Mouse (Mus musculus) cortical plate, adult 2 months (tissue): ENCODE data around the gene 4930502E18Rik. TPM values are rescaled to one million over a fixed set of nuclear protein-coding genes. Genes with fewer than 3 reads are reported as not detected.

ENCODE experiments used
- H3K27ac ChIP-seq: fragments of 200-500 bp; 2 replicates; pipeline ENCODE4 v1.5.1; 2012; ENCODE audit warnings: low read length, control low read depth, inconsistent platforms; ENCODE audit not compliant: insufficient read depth
- H3K4me1 ChIP-seq: fragments of 200-500 bp; 2 replicates; pipeline ENCODE4 v1.6.1; 2011; ENCODE audit warnings: low read length; ENCODE audit not compliant: control insufficient read depth, insufficient read depth
- H3K4me3 ChIP-seq: fragments of 200-500 bp; 2 replicates; pipeline ENCODE4 v1.5.1; 2011; ENCODE audit warnings: mild to moderate bottlenecking, low read length, control low read depth; ENCODE audit not compliant: insufficient read depth
- CTCF ChIP-seq: fragments of 200-500 bp; IDR thresholded peaks from 2 replicates; pipeline ENCODE4 v1.5.1; 2011; ENCODE audit warnings: mild to moderate bottlenecking, control low read depth, low read length; ENCODE audit not compliant: insufficient read depth; ENCODE audit errors: extremely low read depth
- POLR2A ChIP-seq: fragments of 200-500 bp; IDR thresholded peaks from 2 replicates; pipeline ENCODE4 v1.6.1; 2011; ENCODE audit warnings: mild to moderate bottlenecking, low read length, control low read depth; ENCODE audit not compliant: insufficient read depth; ENCODE audit errors: extremely low read depth
- polyA plus RNA-seq: library from polyadenylated mRNA; depleted of rRNA; stranded (reverse); fragments of >200 nt; gene quantifications from 2 replicates; pipeline ENCODE4 v1.2.3, GENCODE M21; 2012; rRNA removed

The 4930502E18Rik gene
- polyA plus RNA-seq, 1 experiment: 0.21 TPM

DNA sequence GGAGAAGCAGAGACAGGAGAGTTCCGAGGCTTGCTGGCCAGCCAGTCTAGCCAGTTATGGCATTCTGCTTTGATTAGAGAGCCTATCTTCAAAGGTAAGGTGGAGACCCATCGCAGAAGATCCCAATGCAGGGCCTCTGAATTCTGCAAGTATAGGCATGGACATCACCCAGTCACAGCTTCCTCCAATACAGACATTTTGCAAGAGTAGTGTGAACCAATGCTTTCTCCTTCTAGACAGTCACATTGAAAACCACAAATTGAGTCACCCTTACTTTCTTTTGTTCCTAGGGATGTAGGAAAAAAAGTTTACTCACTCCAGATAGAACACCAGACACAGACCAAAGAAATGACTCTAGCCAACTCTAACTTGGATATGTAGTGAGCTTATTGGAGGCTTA lies 4.3 kb downstream of the 4930502E18Rik start:
- Histone ChIP-seq H3K27ac (no peak overlapping the region), H3K4me3 (no peak overlapping the region), H3K4me1 (no peaks in the 10 kb centered on the region)
- TF ChIP-seq CTCF: no peak
- no peak for TF ChIP-seq POLR2A

DNA sequence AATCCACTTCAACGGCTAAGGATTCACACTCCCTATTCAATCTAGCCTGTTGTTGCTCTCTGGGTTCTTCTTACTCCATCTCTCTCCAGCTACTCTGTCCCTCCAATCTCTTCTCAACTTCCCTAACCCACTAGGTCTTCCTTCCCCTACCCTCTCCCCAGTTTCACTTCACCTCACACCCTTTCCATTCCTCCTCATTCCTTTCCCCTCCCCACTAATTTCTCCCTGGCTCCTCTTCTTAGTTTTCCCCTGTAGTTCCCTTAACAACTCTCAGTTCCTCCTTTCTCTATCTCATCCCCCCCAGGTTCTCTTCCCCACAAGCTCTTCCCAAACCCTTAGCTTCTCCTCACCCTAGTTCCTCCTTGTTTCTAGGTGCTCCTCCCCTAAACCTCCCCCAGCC lies 28.2 kb downstream of the 4930502E18Rik start:
- Histone ChIP-seq H3K27ac (no peak overlapping the region), H3K4me1 (no peaks in the 10 kb centered on the region)

DNA sequence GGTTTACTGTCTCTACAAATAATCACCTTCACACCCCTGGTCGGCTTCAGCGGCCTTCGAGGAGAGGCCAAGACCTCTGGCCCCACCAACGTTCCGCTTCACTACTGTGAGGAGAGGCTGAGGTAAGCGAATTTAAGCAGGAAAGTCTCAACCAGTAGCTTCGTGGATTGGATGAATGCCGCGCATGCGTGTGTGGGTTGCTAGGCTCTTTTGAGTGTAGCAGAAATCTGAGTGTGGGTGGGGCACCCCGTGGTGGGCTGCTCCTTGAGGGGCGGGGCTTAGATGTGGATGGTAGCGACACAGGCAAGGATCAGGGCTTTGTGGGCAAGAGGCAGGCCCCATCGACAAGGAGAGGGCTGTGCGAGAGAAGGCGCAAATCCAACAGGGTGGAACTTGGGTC lies 33.1 kb downstream of the 4930502E18Rik start, which contains the start of gene 1700013H16Rik:
Gene 1700013H16Rik (minus strand): TSS at position 96 of the 400 bp plus-strand sequence.
- Histone ChIP-seq H3K27ac (no peak within 1 kb of the TSS), H3K4me1 (no peaks in the 10 kb centered on the region), H3K4me3 (no peak within 1 kb of the TSS)
- TF ChIP-seq POLR2A: no peak
- no peak for TF ChIP-seq CTCF

More for the DNA sequence above, 28.2 kb downstream of the 4930502E18Rik start:
- no peak overlapping the region for H3K4me3 ChIP-seq
- no peak for TF ChIP-seq CTCF
- TF ChIP-seq POLR2A: no peak

DNA sequence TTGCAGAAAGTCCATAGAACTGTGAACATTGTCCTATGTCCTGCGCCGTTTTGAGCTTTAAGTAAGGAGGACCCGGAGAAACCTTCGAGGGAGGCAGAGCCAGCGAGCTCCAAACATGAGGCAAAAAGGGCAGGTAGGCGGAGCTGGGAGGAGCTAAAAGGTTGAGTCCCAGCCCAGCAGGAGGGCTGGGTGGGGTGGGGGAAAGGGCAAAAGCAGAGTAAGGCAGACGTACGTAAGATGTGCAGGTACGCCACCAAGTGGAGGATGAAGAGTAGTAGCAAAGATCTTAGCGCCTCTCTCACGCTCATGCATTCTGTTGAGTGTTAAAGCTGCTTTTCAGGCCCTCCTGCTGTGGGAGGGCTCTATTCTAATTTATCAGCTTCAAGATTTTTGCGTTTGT lies 51.6 kb downstream of the 4930502E18Rik start, which contains the start of gene Zfp36l3:
Gene Zfp36l3 (minus strand): TSS at position 119 of the 400 bp plus-strand sequence.
- Histone ChIP-seq H3K4me3 (no peak within 1 kb of the TSS), H3K4me1 (no peaks in the 10 kb centered on the region), H3K27ac (no peak within 1 kb of the TSS)
- no peak for TF ChIP-seq CTCF
- TF ChIP-seq POLR2A: no peak

Other genes starting within 250 kb of the 4930502E18Rik start
- gene Rtl8c, start 116.8 kb upstream of the 4930502E18Rik start, polyA plus RNA-seq: 228 and 234 TPM in 2 replicates
- 0.23 TPM in 1 of 2 replicates, not detected in the other for gene Gm14597, start 115.8 kb upstream of the 4930502E18Rik start, polyA plus RNA-seq
- gene Rtl8a, start 81.1 kb upstream of the 4930502E18Rik start, polyA plus RNA-seq: 248 and 263 TPM in 2 replicates
- 342 and 363 TPM in 2 replicates for gene Rtl8b, start 54.4 kb upstream of the 4930502E18Rik start, polyA plus RNA-seq
- gene 1700013H16Rik, start 33.0 kb downstream of the 4930502E18Rik start, polyA plus RNA-seq: not detected in 2 replicates
- gene Zfp36l3, start 51.6 kb downstream of the 4930502E18Rik start, polyA plus RNA-seq: 0.04 and 0.08 TPM in 2 replicates
- 2.0 and 2.5 TPM in 2 replicates for gene Xlr, start 72.9 kb downstream of the 4930502E18Rik start, polyA plus RNA-seq